Mouse (Mus musculus) urinary bladder, postnatal 25 days (tissue): Measurements from ENCODE around the gene Cstb.
"Not testable (repeated sequence)": the region's sequence is repeated elsewhere in the genome, so short reads cannot be mapped to it uniquely, and the experiment has no call there.

Experiments used
- DNase-seq: peaks from one replicate; pipeline ENCODE4 v3.0.0; 2022; ENCODE audit warnings: low spot score

Cstb gene

DNA sequence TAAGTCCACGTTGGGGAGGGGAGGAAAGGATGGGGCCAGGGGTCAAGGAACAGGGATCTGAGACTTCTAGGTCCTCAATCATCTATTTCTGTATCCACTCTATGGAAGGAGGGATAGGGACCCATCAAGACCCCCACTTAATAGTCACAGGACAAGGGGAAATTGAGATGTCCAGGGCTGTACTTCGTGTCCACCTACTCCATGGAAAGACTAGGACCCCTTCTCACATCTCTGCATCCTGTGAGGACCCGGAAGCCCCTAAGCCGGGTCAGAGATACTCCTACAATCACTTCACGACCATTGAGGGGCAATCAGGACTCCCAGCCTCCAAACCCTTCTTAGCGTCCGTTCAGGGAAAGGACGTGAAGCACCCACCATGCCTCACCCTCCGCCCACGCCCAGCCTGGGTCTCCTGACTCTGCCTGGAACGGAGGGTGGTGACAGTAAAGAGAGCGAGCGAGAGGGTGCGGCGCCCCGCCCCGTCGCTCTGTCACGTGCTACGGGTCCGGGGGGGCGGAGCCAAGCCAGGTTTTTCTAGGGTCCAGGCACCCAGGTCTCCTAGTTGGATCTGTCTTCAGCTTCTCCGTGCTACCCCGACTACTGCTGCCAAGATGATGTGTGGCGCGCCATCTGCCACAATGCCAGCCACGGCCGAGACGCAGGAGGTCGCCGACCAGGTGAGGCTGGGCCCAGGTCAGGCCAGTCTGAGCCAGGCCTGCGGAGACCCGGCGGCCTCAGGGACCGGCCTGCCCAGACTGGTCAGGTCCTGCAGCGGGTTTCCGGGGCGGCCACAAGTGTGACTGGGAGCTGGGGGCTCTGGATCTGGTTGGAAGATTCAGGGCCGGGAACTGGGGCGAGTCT lies at the start of gene Cstb:
Gene Cstb, plus strand, starts transcription at position 489 of the 861 bp plus-strand sequence.
- peak; percentile 83 for DNase-seq

DNA sequence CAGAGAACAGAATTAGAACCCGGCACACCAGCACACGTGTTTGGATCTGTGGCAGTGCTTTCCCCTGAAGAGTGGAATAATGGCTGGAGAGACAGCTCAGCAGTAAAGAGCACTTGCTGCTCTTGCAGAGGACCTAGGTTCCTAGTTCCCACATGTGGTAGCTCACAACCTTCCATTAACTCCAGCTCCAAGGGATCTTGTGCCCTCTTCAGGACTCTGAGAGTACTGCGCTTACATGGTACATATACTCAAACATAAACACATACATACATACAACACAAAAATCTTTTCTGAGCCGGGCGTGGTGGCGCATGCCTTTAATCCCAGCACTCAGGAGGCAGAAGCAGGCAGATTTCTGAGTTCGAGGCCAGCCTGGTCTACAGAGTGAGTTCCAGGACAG lies 47.0 kb upstream of the Cstb start:
- DNase-seq, result no peak

DNA sequence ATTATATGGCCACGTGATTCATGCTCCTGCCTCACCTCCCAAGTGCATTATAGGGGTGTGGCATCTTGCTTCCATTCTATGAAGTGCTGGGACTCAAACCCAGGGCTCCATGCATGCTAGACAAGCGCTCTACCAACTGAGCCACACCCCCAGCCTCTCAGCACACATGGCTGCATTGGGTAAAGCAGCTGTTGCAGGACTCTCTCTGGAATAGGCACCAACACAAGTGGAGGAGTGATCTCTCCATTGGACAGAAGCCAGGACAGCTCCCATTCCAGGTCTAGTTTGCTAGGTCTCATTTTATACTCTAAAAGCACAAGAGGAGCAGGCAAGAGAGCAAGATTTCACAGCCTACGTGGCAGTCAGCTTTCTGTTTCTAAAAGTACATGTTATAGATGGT lies 41.9 kb upstream of the Cstb start:
- no peak for DNase-seq

DNA sequence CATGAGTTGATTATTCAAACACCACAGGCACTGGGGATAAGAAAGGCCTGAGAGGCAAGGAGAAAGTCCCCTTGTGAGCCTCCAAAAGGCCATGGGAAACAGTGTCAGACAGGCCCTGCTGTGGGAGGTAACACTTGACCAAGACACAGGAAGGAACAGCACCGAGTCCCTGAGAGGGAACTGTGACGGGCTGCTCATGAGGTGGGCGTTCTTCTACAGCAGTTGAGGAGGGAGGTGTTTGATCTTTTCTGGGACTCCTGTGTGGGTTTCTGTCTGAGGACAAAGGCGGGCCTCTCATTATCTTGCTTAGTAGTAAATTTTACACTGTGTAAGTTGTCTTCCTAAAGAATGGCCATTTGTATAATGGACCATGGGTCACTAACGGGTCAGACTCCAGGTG lies 39.9 kb upstream of the Cstb start:
- no peak for DNase-seq

DNA sequence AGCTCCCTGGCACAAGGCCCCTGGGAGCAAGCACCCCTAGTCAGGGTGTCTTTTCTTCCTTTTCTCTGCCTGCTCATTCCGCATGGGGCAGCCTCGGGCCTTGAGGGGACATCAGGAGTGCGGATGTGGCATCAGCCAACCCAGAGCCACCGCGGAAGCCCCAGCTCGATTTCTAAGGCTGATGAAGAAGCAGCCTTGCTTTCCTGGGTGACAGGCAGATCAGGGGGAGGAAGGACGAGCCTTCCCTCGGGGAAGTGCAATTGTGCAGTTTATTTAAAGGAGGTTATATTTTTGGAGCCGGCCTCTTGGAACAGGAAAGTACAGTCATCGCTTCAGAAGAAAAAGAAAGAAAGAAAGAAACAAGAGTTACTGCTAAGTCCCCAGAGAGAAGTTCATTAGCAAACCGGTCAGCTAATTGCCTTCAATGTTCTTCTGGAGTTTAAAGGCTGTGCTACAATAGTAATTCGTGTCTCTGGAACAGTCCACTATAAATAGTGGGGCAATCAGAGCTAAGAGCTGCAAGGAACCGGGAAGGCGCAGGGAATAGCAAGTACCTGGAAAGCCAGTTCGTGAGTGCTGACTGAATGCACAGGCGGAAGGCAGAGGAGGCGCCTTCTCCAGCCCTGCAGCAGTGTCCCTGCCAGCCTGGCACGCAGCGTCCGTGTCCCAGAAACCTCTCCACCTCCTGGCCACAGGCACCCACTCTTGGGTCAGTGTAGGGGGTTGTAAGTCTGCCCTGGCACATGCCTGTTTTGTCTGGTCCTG lies 37.1 kb upstream of the Cstb start:
- DNase-seq, result no peak

DNA sequence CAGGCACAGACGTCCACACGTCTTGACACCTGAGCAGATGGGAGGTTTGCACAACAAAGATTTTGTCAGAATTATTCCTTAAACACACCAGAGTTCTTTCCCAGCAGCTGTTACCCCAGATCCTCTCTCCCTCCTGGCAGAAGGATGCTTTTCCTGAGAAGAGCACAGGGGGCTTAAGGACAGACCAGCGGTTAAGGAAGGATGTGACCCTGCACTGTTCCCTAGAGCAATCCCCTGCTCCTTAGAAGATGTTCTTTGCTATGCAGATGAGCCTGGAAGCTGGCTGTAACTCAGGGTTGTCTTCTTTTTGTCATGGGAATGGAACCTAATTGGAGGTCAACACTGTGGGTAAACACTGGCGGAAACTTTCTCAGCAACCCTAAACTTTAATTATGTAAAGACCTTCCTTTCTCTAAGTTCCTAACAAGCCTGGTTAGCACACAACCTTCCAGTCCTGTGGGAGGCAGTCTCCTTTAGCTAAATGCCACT lies 34.4 kb upstream of the Cstb start:
- no peak for DNase-seq

DNA sequence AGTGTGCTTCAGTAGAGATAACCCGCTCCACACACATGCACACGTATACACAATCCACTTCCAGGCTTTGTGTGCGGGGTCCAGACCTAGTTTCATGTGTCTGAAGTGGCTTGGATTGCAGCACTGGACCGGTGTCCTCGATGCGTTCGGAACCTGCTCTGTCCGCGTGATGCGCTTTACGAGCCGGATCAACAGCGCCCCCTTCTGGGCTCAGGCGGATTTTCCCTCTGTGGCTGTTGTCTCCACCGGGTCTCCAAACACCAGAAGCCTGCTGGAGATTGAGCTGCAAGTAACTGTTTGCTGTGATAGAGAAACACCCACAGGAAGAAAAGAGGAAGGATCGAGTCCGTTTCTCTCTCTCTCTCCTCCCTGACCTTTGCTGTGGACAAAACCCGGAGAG lies 33.4 kb upstream of the Cstb start:
- DNase-seq, result peak; percentile 80

DNA sequence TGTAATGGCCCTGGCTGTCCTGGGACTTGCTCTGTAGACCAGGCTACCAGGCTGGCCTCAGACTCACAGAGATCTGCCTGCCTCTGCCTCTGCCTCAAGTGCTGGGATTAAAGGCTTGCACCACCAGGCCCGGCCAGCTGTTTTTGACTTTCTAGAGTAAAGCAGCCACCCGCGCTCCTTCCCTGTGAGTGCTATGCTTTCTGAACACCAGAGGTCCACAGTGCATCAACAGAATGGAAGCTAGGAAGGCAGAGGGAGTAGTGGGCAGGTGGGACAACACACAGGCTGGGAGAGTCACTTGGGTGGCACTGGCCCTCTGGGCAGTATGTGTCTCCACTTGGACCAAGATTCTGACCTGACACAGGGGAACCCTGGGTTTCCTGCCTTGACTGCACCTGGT lies 30.1 kb upstream of the Cstb start:
- DNase-seq, result no peak

DNA sequence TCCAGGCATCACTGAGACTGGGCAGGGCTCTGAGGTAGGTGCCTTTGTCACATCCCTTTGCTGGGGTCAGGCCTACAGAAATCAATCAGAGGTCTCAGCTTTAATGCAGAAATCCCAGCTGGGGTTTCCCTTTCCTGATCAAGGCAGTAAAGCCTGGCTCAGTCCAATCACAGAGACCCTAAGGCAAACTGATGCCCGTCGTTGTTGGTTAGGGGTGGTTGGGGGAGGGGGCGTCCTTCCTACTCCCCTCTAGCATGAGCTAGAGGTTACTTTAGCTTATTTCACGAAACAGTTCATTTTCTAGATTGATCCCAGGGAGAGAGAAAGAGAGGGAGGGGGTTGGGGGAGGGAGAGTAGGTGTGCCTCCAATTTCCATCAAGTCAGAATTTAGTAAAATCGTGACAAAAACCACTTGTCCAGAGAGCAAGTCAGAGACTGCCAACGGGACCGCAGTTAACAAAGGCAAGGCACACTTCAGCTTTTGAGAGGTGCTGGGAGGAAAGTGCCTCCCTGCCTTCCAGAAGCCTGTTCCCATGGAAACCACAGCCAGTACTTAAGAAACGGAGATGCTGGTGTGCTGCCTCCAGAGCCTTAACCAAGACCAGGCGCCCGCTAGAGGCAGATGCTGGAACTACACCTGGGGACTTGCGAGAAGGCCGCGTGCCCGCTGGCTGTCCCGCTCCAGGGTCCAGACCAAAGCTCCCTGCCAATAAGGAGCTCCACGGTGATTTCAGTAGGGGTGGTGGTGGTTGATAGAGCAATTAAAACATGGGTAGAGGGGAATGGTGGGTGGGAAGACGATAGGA lies 29.4 kb upstream of the Cstb start:
- peak; percentile 95 for DNase-seq

DNA sequence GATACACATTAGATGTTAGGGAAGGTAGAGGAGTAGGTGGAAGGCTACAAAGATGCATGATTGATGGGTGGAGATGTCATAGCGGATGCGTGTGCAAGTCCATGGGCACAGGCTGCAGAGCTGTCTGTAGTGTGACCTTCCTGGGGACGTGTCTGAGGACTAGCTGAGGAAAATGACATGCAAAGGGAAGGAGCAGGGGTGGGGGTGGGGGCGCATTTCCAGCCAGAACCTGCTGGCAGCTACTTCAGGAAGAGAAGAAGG lies 28.9 kb upstream of the Cstb start:
- DNase-seq, result no peak

DNA sequence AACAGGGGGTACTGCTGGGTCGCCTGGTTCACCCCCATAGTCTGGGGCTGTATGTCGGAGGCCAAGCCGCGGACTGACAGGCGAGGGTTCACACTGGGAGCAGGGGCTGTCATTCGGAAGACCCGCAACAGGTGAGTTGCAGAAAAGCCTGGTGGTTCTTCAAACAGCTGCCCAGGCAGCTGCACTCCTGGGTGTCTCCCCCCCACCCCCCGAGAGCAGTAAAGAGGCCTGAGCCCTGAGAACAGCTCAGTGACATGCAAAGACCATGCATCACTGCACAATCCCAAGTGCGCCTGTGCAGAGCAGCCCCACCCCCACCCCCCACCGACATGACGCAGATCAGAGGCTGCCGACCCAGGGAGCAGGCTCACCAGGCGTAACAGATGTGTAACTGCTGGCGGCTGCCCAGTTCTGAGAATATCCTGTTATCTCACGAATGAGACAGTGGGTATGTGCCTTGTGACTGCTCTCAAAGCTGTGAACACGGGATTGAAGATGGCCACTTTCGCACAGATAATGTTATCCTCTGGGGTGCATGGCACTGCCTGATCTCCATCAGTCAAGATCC lies 26.3 kb upstream of the Cstb start:
- no peak for DNase-seq

DNA sequence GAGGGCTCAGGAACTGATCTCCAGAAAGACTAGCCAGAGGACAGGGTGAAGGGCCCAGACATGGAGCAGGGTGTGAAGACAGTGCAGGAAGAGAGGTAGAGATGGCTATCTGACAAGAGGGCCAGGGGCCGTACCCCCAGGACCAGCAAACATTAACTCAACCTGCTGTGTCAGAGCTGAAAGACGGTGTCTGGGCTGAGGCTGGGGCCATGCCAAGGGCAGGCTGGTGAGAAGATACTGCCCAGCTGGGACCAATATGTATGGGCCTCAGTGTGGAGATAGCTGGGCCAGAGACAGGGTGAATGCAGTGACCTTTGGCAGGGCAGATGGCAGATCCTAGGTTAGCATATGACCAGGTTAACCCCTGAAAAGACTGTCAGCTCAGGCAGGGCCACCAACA lies 24.3 kb upstream of the Cstb start:
- DNase-seq, result no peak

DNA sequence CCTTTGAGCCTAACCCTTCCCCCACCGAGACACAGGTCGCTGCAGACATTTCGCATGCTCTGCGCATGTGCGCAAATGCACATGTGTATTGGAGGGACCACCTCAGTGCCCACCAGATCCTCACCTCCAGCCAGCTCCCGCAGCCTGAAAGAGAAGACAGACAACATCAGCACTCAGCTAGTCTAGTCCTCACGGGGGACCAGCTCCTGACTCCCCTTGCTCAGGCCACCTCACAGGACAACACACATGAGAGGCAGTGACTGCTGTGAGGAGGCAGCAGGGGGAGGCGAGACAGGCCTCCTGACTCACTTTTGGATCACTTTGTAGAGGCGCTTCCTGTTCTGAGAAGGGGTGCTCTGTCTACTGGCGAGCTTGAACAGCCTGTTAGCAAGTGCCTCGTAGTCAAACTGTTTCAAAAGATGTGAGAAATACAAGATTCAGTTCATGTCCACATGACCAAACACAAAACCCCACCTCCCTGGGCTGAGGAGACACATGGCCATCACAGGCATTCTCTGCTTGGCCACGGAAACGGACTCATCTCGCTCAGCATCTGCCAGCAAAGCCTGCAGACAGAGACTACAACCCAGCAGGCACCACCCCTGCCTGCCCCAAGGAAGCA lies 23.1 kb upstream of the Cstb start:
- DNase-seq, result no peak

DNA sequence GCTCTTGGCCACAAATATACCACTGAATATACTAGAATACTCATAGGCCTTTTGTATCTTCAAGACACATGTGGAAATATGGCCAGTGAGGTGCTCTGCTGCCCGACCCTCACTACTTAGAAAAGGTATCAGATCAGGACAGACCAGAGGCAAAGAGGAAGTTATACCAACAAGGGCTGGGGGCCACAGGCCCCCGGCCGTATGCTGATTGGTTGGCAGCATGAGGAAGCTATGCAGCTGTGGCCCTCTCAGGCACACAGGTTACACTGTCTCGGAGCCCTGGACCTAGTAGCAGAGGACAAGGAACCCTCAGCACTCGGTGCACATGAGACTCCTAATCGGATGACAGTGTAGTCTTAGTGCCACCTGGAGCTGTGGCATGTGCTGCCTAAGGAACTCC lies 19.3 kb upstream of the Cstb start:
- no peak for DNase-seq

DNA sequence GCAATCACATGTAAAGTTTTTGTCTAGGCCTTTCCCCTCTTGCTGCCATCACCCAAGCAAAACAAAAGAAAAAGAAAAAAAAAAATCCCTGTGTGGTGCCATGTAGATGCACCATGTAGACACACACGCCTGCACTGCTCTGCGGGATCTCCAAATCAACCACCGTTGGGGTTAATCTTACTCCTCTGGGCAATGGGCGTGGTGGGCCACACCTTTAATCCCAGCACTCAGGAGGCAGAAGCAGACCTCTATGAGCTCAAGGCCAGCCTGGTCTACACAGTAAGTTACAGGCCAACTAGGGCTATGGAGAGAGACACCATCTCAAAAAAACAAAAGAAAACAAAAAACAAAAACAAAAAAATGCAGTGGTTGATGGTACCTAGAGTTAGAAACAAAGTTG lies 18.3 kb upstream of the Cstb start:
- DNase-seq, result no peak

DNA sequence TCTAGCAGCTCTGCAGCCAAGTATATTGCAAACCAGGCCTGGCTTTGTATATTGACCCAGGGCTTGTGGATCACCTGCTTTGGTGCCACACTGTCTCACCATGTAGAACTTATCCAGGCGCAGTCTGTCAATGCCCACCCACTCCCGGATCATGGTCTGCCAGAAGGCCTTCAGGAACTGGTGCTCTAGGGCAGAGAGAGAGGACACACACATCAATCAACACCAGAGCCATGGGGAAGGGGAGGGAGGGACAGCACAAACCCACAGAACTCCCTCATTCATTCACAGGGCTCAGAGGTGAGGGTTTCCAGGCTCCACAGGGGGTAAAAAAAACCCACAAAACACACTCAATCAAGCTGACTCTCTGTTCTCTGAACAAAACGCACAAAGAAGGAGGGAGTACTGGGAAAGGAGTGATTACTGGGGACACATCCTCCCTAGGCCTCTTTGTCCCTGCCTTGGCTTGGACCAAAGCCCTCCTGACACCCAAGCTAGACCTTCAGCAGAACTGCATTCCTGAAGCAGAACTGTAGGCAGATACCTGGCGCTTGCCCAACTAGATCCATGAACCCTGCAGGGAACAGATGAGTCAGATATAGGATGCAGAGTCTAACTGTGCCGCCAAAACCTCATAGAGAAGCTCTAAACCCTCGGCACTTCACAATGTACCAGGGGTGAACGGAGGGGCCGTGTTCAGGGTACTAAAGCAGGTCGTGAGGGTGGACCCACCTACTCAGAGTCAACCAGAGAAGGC lies 16.3 kb upstream of the Cstb start:
- no peak for DNase-seq

DNA sequence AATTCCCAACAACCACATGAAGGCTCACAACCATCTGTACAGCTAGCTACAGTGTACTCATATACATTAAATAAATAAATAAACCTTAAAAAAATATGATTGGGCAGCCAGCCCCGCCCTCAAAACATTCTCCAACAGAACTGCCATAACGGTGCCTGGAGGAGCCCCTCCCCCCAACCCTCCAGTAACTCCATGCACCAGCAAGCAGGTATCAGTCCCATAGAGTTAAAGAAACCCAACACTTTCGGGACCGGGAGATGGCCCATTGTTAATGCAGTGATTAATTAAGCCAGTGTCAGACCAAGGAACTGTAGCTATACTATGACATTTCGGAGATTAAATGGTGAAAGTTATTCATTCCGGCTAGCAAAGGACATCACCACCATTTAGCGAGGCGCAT lies 13.6 kb upstream of the Cstb start:
- DNase-seq, result no peak

DNA sequence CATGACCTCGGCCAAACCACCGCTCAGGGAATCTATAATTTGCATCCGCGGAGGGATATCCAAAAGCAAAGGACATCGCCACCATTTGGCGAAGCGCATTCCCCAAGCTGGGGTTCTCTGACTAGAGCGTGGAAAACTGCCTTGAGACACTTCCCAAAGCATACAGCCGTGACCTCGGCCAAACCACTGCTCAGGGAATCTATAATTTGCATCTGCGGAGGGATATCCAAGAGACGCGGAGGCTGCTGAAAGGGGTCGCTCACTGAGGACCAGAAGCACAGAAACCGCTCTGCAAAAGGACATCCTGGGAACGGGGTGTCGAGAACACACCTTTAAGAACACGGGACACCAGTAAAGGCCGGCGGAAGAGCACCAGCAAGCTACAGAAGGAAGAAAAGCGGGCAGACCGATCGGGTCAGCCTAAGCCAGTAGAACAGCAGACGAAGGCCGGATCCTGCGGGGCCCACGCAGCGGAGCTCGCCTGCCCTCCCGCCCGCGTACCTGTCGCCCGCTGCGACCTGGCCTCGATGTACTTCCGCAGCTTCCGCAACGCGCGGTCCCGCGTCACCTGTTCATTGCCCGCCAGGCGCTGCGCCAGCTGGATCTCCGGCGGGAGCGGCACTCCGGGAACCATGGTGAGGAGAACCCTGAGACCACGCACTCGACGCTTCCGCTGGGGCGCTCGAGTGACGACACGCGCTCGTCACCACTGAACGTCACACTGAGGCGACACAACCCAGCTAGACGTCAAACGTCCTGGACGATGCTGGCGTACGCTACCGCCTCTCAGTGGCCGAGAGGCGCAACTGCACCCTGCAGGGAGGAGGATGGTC lies 12.9 kb upstream of the Cstb start, which contains the start of gene Rrp1:
Gene Rrp1, minus strand, starts transcription at position 725 of the 833 bp plus-strand sequence.
- DNase-seq, result peak; percentile 93

DNA sequence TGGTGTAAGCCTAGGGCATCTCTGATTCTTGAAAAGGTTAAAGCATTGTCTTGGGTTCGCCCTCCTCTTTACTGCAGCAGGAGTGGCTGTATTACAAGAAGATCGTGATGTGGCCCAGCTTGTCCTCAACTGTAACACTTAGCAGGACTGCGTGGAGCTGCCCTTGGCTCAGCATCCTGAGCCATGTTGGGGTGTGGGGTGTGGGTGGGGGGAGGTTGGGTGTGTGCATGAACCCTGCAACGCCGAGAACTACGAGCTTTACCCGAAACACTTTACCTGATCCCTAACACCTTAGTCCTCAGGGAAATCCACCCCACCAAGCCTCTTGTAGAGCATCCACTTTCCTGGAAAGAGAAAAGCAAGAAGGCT lies 12.3 kb upstream of the Cstb start:
- no peak for DNase-seq

DNA sequence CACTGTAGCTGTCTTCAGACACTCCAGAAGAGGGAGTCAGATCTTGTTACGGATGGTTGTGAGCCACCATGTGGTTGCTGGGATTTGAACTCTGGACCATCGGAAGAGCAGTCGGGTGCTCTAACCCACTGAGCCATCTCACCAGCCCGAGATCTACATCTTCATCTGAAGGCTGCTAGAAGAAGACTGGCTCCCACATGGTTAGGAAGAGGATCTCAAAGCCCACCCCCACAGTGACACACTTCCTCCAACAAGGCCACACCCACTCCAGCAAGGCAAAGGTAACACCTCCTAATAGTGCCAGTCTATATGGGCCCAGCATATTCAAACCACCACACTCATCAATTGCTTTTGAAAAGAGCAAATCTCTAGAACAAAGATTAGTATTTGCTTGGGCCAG lies 10.5 kb upstream of the Cstb start:
- DNase-seq, result not testable (repeated sequence)
